Mouse (Mus musculus): ENCODE data around the gene Opcml.

GRCm38 (mm10) chr9:28003131-28003530, 212.6 kb downstream of the Opcml start:
- TF ChIP-seq CTCF (IDR thresholded peaks at IDR 0.05; ENCODE audit: extremely low read depth, insufficient read depth, insufficient read length, insufficient replicate concordance), result no peak
- TF ChIP-seq POLR2A (IDR thresholded peaks at IDR 0.05; ENCODE audit: low read depth, low read length), result no peak

Measured in spleen, adult 2 months (tissue).